Mouse (Mus musculus) frontal cortex, adult 2 months (tissue): ENCODE results near the gene Rab38. TPM values are rescaled to one million over a fixed set of nuclear protein-coding genes. Genes with fewer than 3 reads are reported as not detected.

ENCODE experiments used
- DNase-seq, 2 experiments: peaks; one replicate each; pipeline ENCODE4 v3.0.0; 2022; ENCODE audit warnings: low spot score in 1 of 2; ENCODE audit errors: extremely low spot score in 1 of 2
- polyA plus RNA-seq: library from polyadenylated mRNA; depleted of rRNA; stranded (reverse); fragments of >200 nt; gene quantifications from 2 replicates; pipeline ENCODE4 v1.2.3, GENCODE M21; 2012; rRNA removed

The Rab38 gene
- 0.46 and 0.52 TPM in 2 replicates for polyA plus RNA-seq

GRCm38 (mm10) chr7:88429786-88430691 is at the start of gene Rab38:
Gene Rab38 (plus strand): TSS chr7:88430273.
- peak in 1 of 2 experiments; percentile 22 for DNase-seq

- no peak for DNase-seq
Measured at GRCm38 (mm10) chr7:88394568-88394967, 35.5 kb upstream of the Rab38 start.

- DNase-seq: no peak
Measured at GRCm38 (mm10) chr7:88395745-88396144, 34.3 kb upstream of the Rab38 start.

GRCm38 (mm10) chr7:88405311-88405710 is 24.8 kb upstream of the Rab38 start:
- no peak for DNase-seq

DNA sequence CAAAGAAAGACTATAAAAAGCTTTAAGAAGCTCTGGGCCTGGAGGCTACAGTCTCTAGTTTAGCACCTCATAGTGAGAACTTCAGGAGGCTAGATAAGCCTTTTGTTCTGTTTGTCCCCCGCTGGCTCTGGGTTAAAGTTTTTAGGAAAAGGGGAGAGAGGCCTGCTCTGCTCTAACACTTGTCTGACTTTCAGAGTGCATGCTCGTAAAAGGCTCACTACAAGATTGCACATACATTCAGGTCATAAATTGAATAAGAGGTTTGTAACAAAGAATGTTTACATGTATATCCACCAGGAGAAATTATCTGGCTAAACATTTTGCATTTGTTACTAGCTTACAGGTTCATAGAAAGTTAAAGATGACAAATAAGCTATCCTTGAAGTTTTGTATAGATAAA is 23.6 kb upstream of the Rab38 start:
- no peak for DNase-seq

- DNase-seq: no peak
Measured at GRCm38 (mm10) chr7:88421821-88422220, 8.3 kb upstream of the Rab38 start.

- no peak for DNase-seq
Measured at GRCm38 (mm10) chr7:88423889-88424288, 6.2 kb upstream of the Rab38 start.

GRCm38 (mm10) chr7:88425744-88426143 is 4.3 kb upstream of the Rab38 start:
- DNase-seq: no peak

GRCm38 (mm10) chr7:88427484-88427883 is 2.6 kb upstream of the Rab38 start:
- no peak for DNase-seq

- no peak for DNase-seq
Measured at GRCm38 (mm10) chr7:88430692-88431084, 615 bp downstream of the Rab38 start.

DNA sequence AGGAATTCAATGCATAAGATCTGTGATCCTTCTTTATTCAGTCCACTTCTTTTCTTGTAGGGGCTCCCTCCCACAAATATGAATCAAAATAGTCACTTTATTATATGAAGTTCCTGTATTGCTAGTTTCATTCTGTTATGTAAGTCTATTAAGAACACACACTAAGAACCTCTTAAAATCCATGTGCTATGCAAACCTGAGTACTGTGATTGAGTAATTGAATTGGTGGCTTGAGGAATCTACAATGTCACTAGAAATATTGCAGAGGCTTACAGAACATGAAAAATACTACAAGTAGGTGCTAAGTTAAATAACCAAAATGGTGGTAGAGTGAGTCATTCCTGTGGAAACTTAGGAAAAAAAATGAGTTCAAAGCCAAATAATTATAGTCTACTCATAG is 10.2 kb downstream of the Rab38 start:
- DNase-seq: no peak

- DNase-seq: no peak
Measured at GRCm38 (mm10) chr7:88442649-88443048, 12.6 kb downstream of the Rab38 start.

DNA sequence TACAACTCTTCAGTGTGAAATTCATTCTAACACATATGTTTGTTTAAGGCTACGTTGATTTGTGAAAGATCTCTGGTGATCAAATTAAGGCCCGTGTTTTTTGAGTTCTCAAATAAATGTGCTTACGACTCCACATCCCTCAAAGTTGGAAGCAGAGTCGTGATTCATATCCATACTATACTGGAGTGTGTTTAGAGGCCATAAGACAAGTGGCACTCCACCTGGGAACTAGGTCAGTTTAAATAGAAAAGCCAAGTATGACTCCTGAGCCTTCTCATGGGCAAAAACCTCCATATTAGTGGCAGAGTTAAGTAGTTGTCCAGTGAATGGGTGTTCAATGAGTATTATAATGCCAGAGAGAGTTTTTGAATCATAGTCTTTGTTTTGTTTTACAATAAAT is 13.4 kb downstream of the Rab38 start:
- no peak for DNase-seq

DNA sequence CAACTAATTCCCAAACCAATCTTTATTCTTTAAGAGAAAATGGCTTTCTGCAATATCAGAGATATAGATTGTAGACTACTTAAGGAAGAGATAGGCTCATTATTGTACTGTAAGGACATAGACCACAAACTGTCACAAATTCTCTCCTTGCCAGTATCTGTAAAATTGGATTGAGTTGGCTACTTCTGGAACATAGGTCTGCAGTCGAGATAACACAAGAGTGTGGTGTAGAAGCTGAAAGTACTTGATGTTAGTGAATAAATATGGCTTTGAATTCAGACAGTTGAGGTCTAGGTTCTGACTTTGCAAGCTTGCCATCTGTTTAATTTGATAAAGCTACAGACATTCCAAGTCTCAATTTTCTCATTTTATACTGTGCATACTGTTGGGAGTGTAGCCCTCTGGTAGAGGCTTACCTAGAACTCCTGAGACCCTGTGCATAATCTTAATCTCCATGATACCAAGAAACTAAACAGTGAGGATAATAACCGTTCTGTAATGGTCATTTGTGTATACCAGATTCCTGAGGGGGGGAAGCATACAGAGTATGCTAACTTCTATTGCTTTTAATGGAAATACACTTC is 15.3 kb downstream of the Rab38 start:
- DNase-seq: no peak

- DNase-seq: no peak
Measured at GRCm38 (mm10) chr7:88453234-88453633, 23.2 kb downstream of the Rab38 start.

GRCm38 (mm10) chr7:88457827-88458226 is 27.8 kb downstream of the Rab38 start:
- DNase-seq: no peak

GRCm38 (mm10) chr7:88467754-88468153 is 37.7 kb downstream of the Rab38 start:
- DNase-seq: no peak

DNA sequence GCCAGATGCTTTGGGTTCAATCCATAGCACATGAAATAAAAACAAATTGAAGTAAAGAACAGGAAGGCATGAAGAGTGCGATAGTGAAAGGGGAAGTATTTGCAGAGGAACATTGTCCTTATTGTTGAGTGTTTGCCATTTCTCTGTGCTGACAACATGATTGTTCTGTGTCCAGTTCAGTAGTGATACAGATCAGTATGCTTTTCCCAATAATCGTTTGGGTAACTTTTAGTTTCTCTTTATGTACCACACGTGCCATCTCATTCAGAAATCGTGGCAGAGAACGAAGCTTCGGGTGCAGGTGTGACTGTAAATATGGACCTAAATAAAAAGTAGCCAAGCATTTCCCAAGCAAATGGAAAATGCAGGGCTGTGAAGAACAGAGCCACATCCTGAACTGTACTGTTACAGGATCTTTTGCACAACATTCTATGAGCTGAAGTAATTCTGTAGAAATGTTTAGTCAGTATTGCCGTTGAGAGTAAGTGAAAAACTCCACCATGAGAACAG is 52.1 kb downstream of the Rab38 start:
- DNase-seq: no peak

DNA sequence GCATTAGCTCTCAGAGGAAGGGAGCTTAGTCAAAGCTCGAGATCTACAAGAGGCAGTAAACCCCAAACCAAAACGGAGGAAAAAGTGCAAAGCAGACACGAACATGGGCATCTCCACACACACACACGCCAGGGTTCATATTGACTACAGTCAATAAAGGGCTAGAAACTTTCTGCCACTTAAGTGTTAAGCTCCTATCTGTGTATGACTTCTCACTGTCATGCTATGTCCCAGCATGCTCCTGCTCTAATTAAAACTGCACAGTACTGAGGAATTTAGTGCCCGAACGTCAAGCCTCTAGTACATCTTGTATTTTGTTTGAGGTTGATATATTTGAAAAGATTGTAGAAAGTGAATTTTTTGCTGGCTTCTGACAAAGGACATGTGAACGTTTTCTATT is 52.6 kb downstream of the Rab38 start:
- no peak for DNase-seq

- no peak for DNase-seq
Measured at GRCm38 (mm10) chr7:88491020-88491419, 60.9 kb downstream of the Rab38 start.

- DNase-seq: no peak
Measured at GRCm38 (mm10) chr7:88502217-88502817, 72.2 kb downstream of the Rab38 start.
